Mouse (Mus musculus) layer of hippocampus, adult 8-10 months (tissue): ENCODE data around the gene Piwil4. TPM values are rescaled to one million over a fixed set of nuclear protein-coding genes. Genes with fewer than 3 reads are reported as not detected.
"Not testable (repeated sequence)": the region's sequence is repeated elsewhere in the genome, so short reads cannot be mapped to it uniquely, and the experiment has no call there.

Experiments
- DNase-seq, 2 experiments: peaks; one replicate each; pipeline ENCODE4 v3.0.0; 2022; ENCODE audit warnings: low spot score in 2 of 2
- total RNA-seq, 4 experiments: library from RNA; stranded (reverse); gene quantifications; 2 replicates each; pipeline ENCODE4 v1.2.4; 2022

Piwil4 gene
- total RNA-seq, 4 experiments from 2014 or later: not detected

- not testable (repeated sequence) for DNase-seq
These were observed 68.6 kb downstream of the Piwil4 start for GRCm38 (mm10) chr9:14671965-14672364.

GRCm38 (mm10) chr9:14668382-14668781 lies 72.2 kb downstream of the Piwil4 start:
- no peak for DNase-seq

DNA sequence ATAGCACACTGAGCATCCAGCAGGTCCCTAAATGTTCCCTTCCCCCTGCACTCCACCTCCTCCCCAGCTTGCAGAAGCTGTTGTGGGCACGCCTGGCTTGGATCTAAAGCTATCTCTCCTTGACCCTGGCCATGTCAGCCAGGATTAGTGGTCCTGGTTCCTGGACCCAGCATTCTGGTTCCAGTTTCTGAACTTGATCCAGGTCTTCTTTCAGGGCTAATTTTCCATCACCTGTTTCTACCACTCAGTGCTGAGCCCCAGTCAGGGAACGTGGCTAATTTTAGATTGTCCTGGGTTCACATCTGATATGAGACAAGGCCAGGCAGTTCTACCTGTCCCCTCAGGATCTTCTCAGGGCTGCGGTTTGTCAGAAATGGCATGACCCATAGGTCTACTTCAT lies 74.5 kb downstream of the Piwil4 start:
- no peak for DNase-seq

DNA sequence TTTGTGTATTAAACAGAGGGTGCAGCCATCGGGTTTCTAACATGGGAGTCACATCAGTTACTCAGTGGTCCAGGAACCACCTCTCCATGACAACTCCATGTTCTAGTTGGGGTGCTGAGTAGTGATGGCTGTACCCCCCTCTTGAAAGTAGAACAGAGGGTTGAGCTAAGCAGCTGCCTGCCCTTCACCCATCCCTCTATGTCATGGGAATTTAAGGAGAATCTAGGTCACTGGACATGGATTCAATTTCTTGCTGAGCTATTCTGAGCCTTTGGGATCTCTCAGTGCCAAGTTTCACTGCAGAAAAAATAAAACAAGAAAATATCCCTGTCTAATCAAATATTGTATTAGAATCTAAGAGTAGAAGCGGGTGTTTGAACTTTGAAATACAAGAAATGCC lies 76.9 kb downstream of the Piwil4 start:
- DNase-seq: no peak

DNA sequence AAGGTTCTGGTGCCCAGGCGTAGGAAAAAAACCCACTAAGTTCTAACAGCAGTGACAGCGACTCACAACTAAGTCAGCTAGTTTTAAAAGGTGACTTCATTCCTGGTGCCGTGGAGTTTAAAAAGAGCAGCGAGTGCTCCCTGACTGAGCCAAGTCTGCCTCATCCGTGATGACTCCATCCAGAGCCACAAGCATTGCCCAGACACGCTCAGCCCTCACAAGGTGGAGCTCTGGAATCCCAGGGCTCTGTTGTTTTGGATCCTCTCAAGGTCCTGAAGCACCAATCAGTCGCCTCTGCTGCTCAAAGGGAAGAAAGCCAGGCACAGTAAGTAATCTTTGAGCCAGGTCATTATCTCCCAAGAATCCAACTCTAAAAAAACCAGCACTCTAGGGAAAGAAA lies 77.7 kb downstream of the Piwil4 start:
- no peak for DNase-seq

GRCm38 (mm10) chr9:14662138-14662537 lies 78.4 kb downstream of the Piwil4 start:
- DNase-seq: no peak

DNA sequence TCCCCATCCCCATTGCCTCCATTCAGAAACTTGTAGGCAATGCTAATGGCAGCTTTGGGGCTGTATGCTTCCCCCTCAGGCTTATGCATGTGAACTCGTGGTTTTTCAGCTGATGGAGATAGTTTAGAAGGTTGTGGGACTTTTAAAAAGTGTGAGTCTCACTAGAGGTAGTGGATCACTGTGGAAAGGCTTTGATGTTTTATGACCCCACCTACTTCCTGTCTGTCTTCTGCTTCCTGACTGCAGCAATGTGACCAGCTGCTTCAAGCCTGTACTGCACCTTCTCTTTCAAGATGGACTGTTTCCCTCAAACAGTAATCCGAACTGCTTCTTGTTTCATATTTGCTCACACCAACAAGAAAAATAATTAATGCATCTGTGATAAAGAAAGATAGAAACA lies 82.6 kb downstream of the Piwil4 start:
- DNase-seq: no peak

GRCm38 (mm10) chr9:14654010-14654409 lies 86.5 kb downstream of the Piwil4 start:
- DNase-seq: no peak

DNA sequence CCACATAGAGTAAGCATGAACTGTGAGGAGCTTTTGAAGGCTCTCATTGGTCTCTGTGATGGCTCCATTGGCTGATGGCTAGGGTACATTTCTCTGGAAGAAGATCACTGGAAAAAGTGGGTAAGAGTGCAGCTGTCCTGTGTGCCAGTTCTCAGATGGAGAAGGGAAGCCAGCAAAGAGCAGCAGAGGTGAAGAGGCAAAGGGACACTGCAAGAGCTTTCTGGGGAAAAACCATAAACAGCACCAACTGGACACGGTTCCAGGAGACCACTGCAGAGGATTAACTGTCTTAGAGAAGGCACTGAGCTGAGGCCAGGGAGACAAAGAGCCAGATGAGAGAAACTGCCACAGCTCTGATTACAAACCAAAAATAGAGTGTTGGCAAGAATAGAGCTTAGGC lies 87.8 kb downstream of the Piwil4 start:
- no peak for DNase-seq

DNA sequence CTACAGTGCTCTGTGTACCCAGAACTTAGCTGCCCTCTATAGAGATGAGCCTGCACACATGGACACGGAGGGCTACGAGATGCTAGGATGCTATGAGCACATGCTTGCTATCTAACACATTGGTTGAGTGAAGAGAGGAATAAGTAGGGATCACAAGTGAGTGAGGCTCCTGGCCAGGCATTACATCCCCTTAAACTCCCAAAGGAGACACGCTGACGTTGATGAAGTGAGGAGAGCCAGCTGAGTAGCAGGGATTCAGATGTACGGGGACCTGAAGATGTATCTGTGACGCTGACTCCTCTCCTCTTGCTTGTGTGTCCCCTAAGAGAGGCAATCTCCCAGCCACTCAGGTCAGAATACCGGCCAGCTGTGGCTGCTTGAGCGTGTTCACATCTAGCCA lies 92.7 kb downstream of the Piwil4 start:
- no peak for DNase-seq

- DNase-seq: no peak
These were observed 93.9 kb downstream of the Piwil4 start for GRCm38 (mm10) chr9:14646641-14647040.

Other genes with a start within 250 kb of the Piwil4 start
- 1 to 10 TPM; 1.3 to 2.1 (median 1.7) TPM for gene Kdm4d, start 240.3 kb downstream of the Piwil4 start, total RNA-seq
- gene Cwc15, start 240.1 kb downstream of the Piwil4 start, total RNA-seq: 10 to 100 TPM; 83.2 to 96.0 (median 88.5) TPM
- gene Amotl1, start 95.7 kb downstream of the Piwil4 start, total RNA-seq: 10 to 100 TPM; 15.0 to 18.9 (median 17.4) TPM
- under 1 TPM; 0.10 to 0.41 (median 0.17) TPM for gene Fut4, start 11.7 kb upstream of the Piwil4 start, total RNA-seq
- gene 1700012B09Rik, start 30.3 kb upstream of the Piwil4 start, total RNA-seq: 1 to 10 TPM in 1 of 4 experiments, under 1 TPM in 2, not detected in 1; 0.77 to 1.6 (median 0.83) TPM
- 10 to 100 TPM; 12.2 to 21.4 (median 15.8) TPM for gene Mre11a, start 43.9 kb upstream of the Piwil4 start, total RNA-seq
- gene Ankrd49, start 44.1 kb upstream of the Piwil4 start, total RNA-seq: 10 to 100 TPM; 11.9 to 17.2 (median 13.0) TPM
- gene Gpr83, start 119.5 kb upstream of the Piwil4 start, total RNA-seq: 10 to 100 TPM; 11.8 to 14.9 (median 13.7) TPM
- not detected for gene Izumo1r, start 163.2 kb upstream of the Piwil4 start, total RNA-seq